Mouse (Mus musculus): ENCODE data around the gene Kctd14. TPM values are rescaled to one million over a fixed set of nuclear protein-coding genes. Genes with fewer than 3 reads are reported as not detected.

Gene Kctd14
- 1.3 and 1.5 TPM in 2 replicates for polyA plus RNA-seq (2012; rRNA removed)

DNA sequence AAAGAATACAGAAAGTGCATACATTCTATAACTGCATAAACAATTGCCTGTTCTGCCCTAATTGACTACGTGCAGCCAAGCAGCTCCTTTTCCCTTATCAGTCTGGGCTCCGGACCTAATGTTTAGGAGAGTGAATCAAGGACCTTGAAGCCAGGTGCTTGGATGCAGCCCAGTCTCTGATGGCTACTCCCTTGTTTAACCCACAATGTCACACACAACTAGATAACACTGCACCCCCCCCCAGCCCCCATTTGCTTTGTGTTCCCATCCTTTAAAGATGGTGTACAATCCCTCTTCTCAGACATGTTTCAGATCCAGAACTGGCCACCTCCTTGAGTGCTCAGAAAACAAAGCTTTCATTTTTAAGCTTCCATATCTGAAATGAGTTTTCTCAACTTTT is at the start of gene Kctd14:
Gene Kctd14 (plus strand): TSS at position 301 of the 400 bp plus-strand sequence.

DNA sequence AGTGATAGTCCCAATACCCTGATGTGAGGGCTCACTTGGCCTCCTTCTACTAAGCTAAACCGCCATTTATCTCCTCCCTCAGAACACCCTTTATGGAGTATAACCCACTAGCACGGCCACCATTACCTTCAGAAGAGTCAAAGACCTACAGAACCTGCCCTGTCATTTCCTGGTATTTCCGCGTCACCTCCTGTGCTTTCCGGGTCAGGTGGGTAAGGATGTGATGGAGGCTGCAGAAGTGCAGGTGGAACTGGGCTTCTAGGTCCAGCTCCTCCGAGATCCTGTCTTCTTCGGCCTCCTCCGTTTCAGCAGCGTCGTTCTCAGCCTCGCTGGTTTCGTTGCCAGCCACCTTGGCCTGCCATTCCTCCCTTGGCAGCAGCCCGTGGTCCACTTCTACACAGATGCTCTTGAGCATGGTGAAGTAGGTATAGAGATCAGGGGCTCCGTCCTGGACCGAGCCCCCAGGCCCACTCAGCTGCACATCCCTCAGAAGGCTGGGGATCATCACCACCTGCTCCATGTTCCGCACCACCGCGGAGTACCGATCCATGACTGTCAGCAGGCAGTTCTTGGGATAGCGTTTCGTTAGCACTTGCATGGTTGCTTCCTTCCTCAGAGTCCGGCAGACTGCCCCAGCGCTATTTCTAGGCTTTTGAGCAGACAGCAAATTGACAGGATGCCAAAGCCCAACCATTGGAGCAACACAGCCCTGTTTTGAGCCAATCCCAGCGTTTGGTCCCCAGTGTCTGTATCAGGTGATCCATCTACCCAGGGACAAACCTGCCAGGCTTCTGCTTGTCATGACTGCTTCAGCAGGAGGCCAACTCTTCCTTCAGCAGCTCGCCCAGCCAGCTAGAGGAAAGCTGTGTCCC is 34.0 kb upstream of the Kctd14 start, which contains the start of gene Thrsp:
Gene Thrsp (minus strand): TSS at position 825 of the 872 bp plus-strand sequence.

DNA sequence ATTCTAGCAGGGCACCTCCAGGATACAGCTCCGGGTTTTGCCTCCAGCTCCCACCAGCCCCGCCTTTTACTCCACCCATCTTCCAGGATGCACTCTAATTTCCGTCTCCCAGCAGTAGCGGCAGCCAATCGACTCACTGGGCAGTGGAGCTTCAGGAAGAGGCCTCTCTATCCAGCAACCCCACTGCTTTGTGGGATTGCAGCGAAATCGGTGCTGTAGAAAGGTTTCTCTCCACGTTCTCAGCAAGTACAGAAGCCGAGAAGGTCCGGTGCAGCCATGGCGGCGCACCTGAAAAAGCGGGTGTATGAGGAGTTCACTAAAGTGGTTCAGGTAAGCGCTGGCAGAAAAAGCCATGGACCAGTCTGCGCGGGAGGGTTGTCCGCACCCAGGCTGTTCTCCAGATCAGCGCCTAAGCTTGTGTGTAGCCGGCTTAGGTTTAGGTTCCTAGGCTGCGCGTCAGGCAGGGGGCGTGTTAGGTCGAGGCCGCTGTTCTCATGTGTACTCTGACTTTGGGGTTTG is 29.8 kb downstream of the Kctd14 start, which contains the start of gene Ints4:
Gene Ints4 (plus strand): TSS at position 136 of the 519 bp plus-strand sequence.

Other genes with a start within 250 kb of the Kctd14 start
- gene Usp35, start 119.3 kb upstream of the Kctd14 start, polyA plus RNA-seq (2012; rRNA removed), result 11.2 and 12.7 TPM in 2 replicates
- 7.1 and 7.2 TPM in 2 replicates for gene Kctd21, start 119.0 kb upstream of the Kctd14 start, polyA plus RNA-seq (2012; rRNA removed)
- gene Alg8, start 79.7 kb upstream of the Kctd14 start, polyA plus RNA-seq (2012; rRNA removed), result 19.7 TPM in 2 replicates
- gene Ndufc2, start 51.3 kb upstream of the Kctd14 start, polyA plus RNA-seq (2012; rRNA removed), result 318 and 363 TPM in 2 replicates
- gene Thrsp, start 33.6 kb upstream of the Kctd14 start, polyA plus RNA-seq (2012; rRNA removed), result 6.2 and 8.6 TPM in 2 replicates
- gene Ints4, start 29.6 kb downstream of the Kctd14 start, polyA plus RNA-seq (2012; rRNA removed), result 57.6 and 62.0 TPM in 2 replicates
- gene Aamdc, start 128.2 kb downstream of the Kctd14 start, polyA plus RNA-seq (2012; rRNA removed), result 48.0 and 52.3 TPM in 2 replicates
- 12.7 and 12.8 TPM in 2 replicates for gene Rsf1, start 128.6 kb downstream of the Kctd14 start, polyA plus RNA-seq (2012; rRNA removed)
- 116 and 117 TPM in 2 replicates for gene Clns1a, start 245.3 kb downstream of the Kctd14 start, polyA plus RNA-seq (2012; rRNA removed)

Measured in central nervous system, embryonic 18 days (tissue).